Mouse (Mus musculus) E14TG2a.4 (cell line): ENCODE data around the gene Chpf2.

Experiments
- CTCF ChIP-seq: conservative IDR thresholded peaks from 2 replicates; pipeline ENCODE4 v1.5.1; 2014; ENCODE audit warnings: low read length
- NANOG ChIP-seq: IDR thresholded peaks from 2 replicates; pipeline ENCODE4 v1.6.1; 2014; ENCODE audit warnings: borderline replicate concordance, low read length, mixed read lengths
- POU5F1 ChIP-seq: IDR thresholded peaks from 2 replicates; pipeline ENCODE4 v1.6.1; 2014; ENCODE audit warnings: low read length, borderline replicate concordance

DNA sequence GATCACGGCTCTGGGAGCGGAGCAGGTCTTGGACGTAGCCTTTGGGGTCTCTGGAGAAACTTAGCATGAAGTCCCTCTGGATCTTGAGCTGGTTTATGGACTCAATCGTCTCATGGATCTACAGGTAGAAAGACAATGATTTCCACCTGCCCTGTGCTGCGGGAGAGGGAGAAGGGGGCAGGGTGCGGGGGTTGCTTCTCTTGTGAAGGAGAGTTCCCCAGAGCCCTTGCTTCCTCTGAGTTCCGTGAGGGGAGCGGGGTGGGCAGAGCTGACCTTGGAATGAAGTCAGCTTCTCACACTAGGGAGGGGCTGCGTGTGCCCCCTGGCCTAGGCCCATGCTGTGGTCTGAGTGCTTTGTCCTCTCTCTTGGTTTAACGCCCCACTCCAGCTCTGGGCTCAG is 6.7 kb downstream of the Chpf2 start:
- no peak for TF ChIP-seq NANOG
- TF ChIP-seq CTCF = no peak
- no peak for TF ChIP-seq POU5F1
